Mouse (Mus musculus): ENCODE results near the gene Hmg20b. TPM values are rescaled to one million over a fixed set of nuclear protein-coding genes. Genes with fewer than 3 reads are reported as not detected.

Gene Hmg20b
- polyA plus RNA-seq, 1 experiment from 2014 or later: 101 TPM

- DNase-seq (ENCODE audit: low spot score) (peak; percentile 84), ATAC-seq (peak; percentile 62)
- Histone ChIP-seq H3K9ac (replicated peaks; ENCODE audit: low read depth) (no peak overlapping the region), H3K27me3 (replicated peaks; ENCODE audit: insufficient read depth, low read length) (no peaks in the 10 kb centered on the region), H3K27ac (ENCODE audit: low read length) (peak overlapping the region; percentile 64), H3K9me3 (ENCODE audit: low read length) (no peaks in the 10 kb centered on the region), H3K4me3 (ENCODE audit: low read depth, low read length) (no peak overlapping the region), H3K36me3 (ENCODE audit: insufficient read depth, low read length) (peaks cover 21% of the 10 kb centered on the region), H3K4me1 (ENCODE audit: insufficient read depth, low read depth, low read length) (peaks cover 19% of the 10 kb centered on the region), H3K4me2 (replicated peaks; ENCODE audit: low read depth, low read length) (peak overlapping the region; percentile 27; the same call in 1 of the 2 replicates)
- WGBS: 21% methylated on average over 14 of the region's 14 CpGs
- TF ChIP-seq EP300 (IDR thresholded peaks at IDR 0.05) (peak; percentile 33; the same call in 1 of the 2 replicates), CTCF (IDR thresholded peaks at IDR 0.05) (no peak)
These were observed 47.5 kb downstream of the Hmg20b start for GRCm38 (mm10) chr10:81302781-81303218.

GRCm38 (mm10) chr10:81302288-81302687, 48.0 kb downstream of the Hmg20b start:
- 55% methylated on average over 4 of the region's 4 CpGs for WGBS
- ATAC-seq (peak; percentile 10; the same call in 1 of the 2 replicates), DNase-seq (ENCODE audit: low spot score) (peak; percentile 45)
- H3K4me3 ChIP-seq (ENCODE audit: low read depth, low read length): no peak overlapping the region
- peaks cover 16% of the 10 kb centered on the region for H3K36me3 ChIP-seq (ENCODE audit: insufficient read depth, low read length)
- H3K27me3 ChIP-seq (replicated peaks; ENCODE audit: insufficient read depth, low read length): no peaks in the 10 kb centered on the region
- H3K4me1 ChIP-seq (ENCODE audit: insufficient read depth, low read depth, low read length): peaks cover 22% of the 10 kb centered on the region
- H3K9me3 ChIP-seq (ENCODE audit: low read length): no peaks in the 10 kb centered on the region
- H3K27ac ChIP-seq (ENCODE audit: low read length): peak overlapping the region; percentile 61
- no peak overlapping the region for H3K9ac ChIP-seq (replicated peaks; ENCODE audit: low read depth)
- peak overlapping the region; percentile 27 for H3K4me2 ChIP-seq (replicated peaks; ENCODE audit: low read depth, low read length)
- no peak for TF ChIP-seq EP300 (IDR thresholded peaks at IDR 0.05)
- no peak for TF ChIP-seq CTCF (IDR thresholded peaks at IDR 0.05)

GRCm38 (mm10) chr10:81301321-81301720, 49.0 kb downstream of the Hmg20b start:
- peaks cover 8% of the 10 kb centered on the region; the same call in 1 of the 2 replicates for H3K36me3 ChIP-seq (ENCODE audit: insufficient read depth, low read length)
- TF ChIP-seq CTCF (IDR thresholded peaks at IDR 0.05) (no peak), EP300 (IDR thresholded peaks at IDR 0.05) (no peak)
- H3K4me1 ChIP-seq (ENCODE audit: insufficient read depth, low read depth, low read length): peaks cover 22% of the 10 kb centered on the region
- H3K4me3 ChIP-seq (ENCODE audit: low read depth, low read length): no peak overlapping the region
- ATAC-seq: no peak
- 69% methylated on average over 9 of the region's 9 CpGs for WGBS
- H3K27me3 ChIP-seq (replicated peaks; ENCODE audit: insufficient read depth, low read length): no peaks in the 10 kb centered on the region
- H3K4me2 ChIP-seq (replicated peaks; ENCODE audit: low read depth, low read length): no peak overlapping the region
- H3K27ac ChIP-seq (ENCODE audit: low read length): no peak overlapping the region
- no peak for DNase-seq (ENCODE audit: low spot score)
- no peak overlapping the region for H3K9ac ChIP-seq (replicated peaks; ENCODE audit: low read depth)
- H3K9me3 ChIP-seq (ENCODE audit: low read length): no peaks in the 10 kb centered on the region

- H3K27me3 ChIP-seq (replicated peaks; ENCODE audit: insufficient read depth, low read length): no peaks in the 10 kb centered on the region
- no peaks in the 10 kb centered on the region for H3K9me3 ChIP-seq (ENCODE audit: low read length)
- ATAC-seq: no peak
- peaks cover 22% of the 10 kb centered on the region for H3K4me1 ChIP-seq (ENCODE audit: insufficient read depth, low read depth, low read length)
- no peak for DNase-seq (ENCODE audit: low spot score)
- H3K4me2 ChIP-seq (replicated peaks; ENCODE audit: low read depth, low read length): no peak overlapping the region
- TF ChIP-seq EP300 (IDR thresholded peaks at IDR 0.05): no peak
- TF ChIP-seq CTCF (IDR thresholded peaks at IDR 0.05): no peak
- H3K4me3 ChIP-seq (ENCODE audit: low read depth, low read length): no peak overlapping the region
- no peak overlapping the region for H3K27ac ChIP-seq (ENCODE audit: low read length)
- WGBS: 75% methylated on average over 9 of the region's 9 CpGs
- H3K9ac ChIP-seq (replicated peaks; ENCODE audit: low read depth): no peak overlapping the region
- H3K36me3 ChIP-seq (ENCODE audit: insufficient read depth, low read length): no peaks in the 10 kb centered on the region
These were observed 49.9 kb downstream of the Hmg20b start for GRCm38 (mm10) chr10:81300352-81300907.

GRCm38 (mm10) chr10:81299585-81300351, 50.5 kb downstream of the Hmg20b start:
- no peak for TF ChIP-seq CTCF (IDR thresholded peaks at IDR 0.05)
- no peak for TF ChIP-seq EP300 (IDR thresholded peaks at IDR 0.05)
- H3K4me3 ChIP-seq (ENCODE audit: low read depth, low read length): no peak overlapping the region
- H3K4me2 ChIP-seq (replicated peaks; ENCODE audit: low read depth, low read length): no peak overlapping the region
- no peak for DNase-seq (ENCODE audit: low spot score)
- H3K36me3 ChIP-seq (ENCODE audit: insufficient read depth, low read length): no peaks in the 10 kb centered on the region
- no peaks in the 10 kb centered on the region for H3K9me3 ChIP-seq (ENCODE audit: low read length)
- no peak overlapping the region for H3K9ac ChIP-seq (replicated peaks; ENCODE audit: low read depth)
- H3K4me1 ChIP-seq (ENCODE audit: insufficient read depth, low read depth, low read length): peaks cover 24% of the 10 kb centered on the region
- H3K27me3 ChIP-seq (replicated peaks; ENCODE audit: insufficient read depth, low read length): no peaks in the 10 kb centered on the region
- WGBS: 83% methylated on average over 14 of the region's 14 CpGs
- H3K27ac ChIP-seq (ENCODE audit: low read length): 0 out of 2 replicates have a peak overlapping the region, but pooled peaks have one; percentile 26
- no peak for ATAC-seq

- peak overlapping the region; percentile 32 for H3K4me2 ChIP-seq (replicated peaks; ENCODE audit: low read depth, low read length)
- no peak for TF ChIP-seq CTCF (IDR thresholded peaks at IDR 0.05)
- no peak for TF ChIP-seq EP300 (IDR thresholded peaks at IDR 0.05)
- H3K27me3 ChIP-seq (replicated peaks; ENCODE audit: insufficient read depth, low read length): no peaks in the 10 kb centered on the region
These were observed 51.7 kb downstream of the Hmg20b start for GRCm38 (mm10) chr10:81298369-81299100.

More at GRCm38 (mm10) chr10:81298369-81299100, 51.7 kb downstream of the Hmg20b start:
- peak overlapping the region; percentile 86 for H3K27ac ChIP-seq (ENCODE audit: low read length)
- DNase-seq (ENCODE audit: low spot score) (peak; percentile 42), ATAC-seq (no peak)
- H3K36me3 ChIP-seq (ENCODE audit: insufficient read depth, low read length): no peaks in the 10 kb centered on the region
- H3K9ac ChIP-seq (replicated peaks; ENCODE audit: low read depth): no peak overlapping the region
- no peak overlapping the region for H3K4me3 ChIP-seq (ENCODE audit: low read depth, low read length)
- peaks cover 36% of the 10 kb centered on the region for H3K4me1 ChIP-seq (ENCODE audit: insufficient read depth, low read depth, low read length)
- WGBS: 84% methylated on average over 17 of the region's 17 CpGs
- H3K9me3 ChIP-seq (ENCODE audit: low read length): no peaks in the 10 kb centered on the region

Data from lung, postnatal 0 days (tissue).